ENCODE assay signal across 8 mouse cellular contexts in genomic region chr11:98003171-98003671, GRCm38 (mm10). TPM values are rescaled to one million over a fixed set of nuclear protein-coding genes. Genes with fewer than 3 reads are reported as not detected.
DNase-seq lines count a peak whose midpoint lies in the region; ATAC-seq lines count a peak whose summit lies in the region.

No protein-coding gene starts in this region.

- DNase-seq in heart, postnatal 10 days: no peak
- DNase-seq in urinary bladder, adult 2 months (ENCODE audit: low spot score): peak; percentile 23
- no peak for DNase-seq in urinary bladder, postnatal 10 days (ENCODE audit: low spot score)
- DNase-seq in liver, embryonic 13.5 days: peak; percentile 25
- DNase-seq in thymus, postnatal 14 days: peak; percentile 66
- DNase-seq in kidney, postnatal 14 days: no peak
- no peak for DNase-seq in layer of hippocampus, adult 8-10 months (ENCODE audit: low spot score in 2 of 2)

- no peaks in the 10 kb centered on the region for H3K9me3 ChIP-seq in heart, embryonic 11.5 days (replicated peaks; ENCODE audit: control insufficient read depth, low read length)
- no peaks in the 10 kb centered on the region for H3K9me3 ChIP-seq in liver, embryonic 13.5 days (replicated peaks)

- peak overlapping the region; percentile 30 for H3K4me3 ChIP-seq in heart, embryonic 11.5 days (ENCODE audit: low read depth, low read length)
- peak overlapping the region; percentile 22 for H3K4me3 ChIP-seq in liver, embryonic 13.5 days (replicated peaks)

- no peak overlapping the region for H3K9ac ChIP-seq in heart, embryonic 11.5 days (ENCODE audit: low read depth, low read length)
- H3K9ac ChIP-seq in liver, embryonic 13.5 days: no peak overlapping the region

- peak overlapping the region; percentile 61 for H3K4me2 ChIP-seq in heart, embryonic 11.5 days
- H3K4me2 ChIP-seq in liver, embryonic 13.5 days: peak overlapping the region; percentile 57

- peaks cover 4% of the 10 kb centered on the region; the same call in 1 of the 2 replicates for H3K36me3 ChIP-seq in heart, embryonic 11.5 days (ENCODE audit: control insufficient read depth, insufficient read depth, low read length)
- H3K36me3 ChIP-seq in liver, embryonic 13.5 days: no peaks in the 10 kb centered on the region

- intact Hi-C loops in heart, postnatal 10 days (cut with DNase I): no loop called here

- no peak overlapping the region for H3K27ac ChIP-seq in heart, embryonic 11.5 days (ENCODE audit: low read depth, low read length)
- no peak overlapping the region for H3K27ac ChIP-seq in liver, embryonic 13.5 days

- no peak for ATAC-seq in heart, embryonic 11.5 days (replicated peaks; ENCODE audit: insufficient number of reproducible peaks, low FRiP score, low TSS enrichment)
- ATAC-seq in liver, embryonic 13.5 days (ENCODE audit: low read depth): no peak

- peaks cover 12% of the 10 kb centered on the region for H3K4me1 ChIP-seq in heart, embryonic 11.5 days (ENCODE audit: control insufficient read depth, insufficient read depth, low read length)
- H3K4me1 ChIP-seq in liver, embryonic 13.5 days (replicated peaks): peaks cover 39% of the 10 kb centered on the region

- H3K27me3 ChIP-seq in heart, embryonic 11.5 days (ENCODE audit: control insufficient read depth, insufficient read depth, low read length): peaks cover 45% of the 10 kb centered on the region
- peaks cover 56% of the 10 kb centered on the region for H3K27me3 ChIP-seq in liver, embryonic 13.5 days

- WGBS in heart, embryonic 11.5 days (ENCODE audit: insufficient replicate concordance): 37% methylated on average over 17 of the region's 17 CpGs
- WGBS in liver, embryonic 13.5 days (ENCODE audit: insufficient replicate concordance): 32% methylated on average over 17 of the region's 17 CpGs

RNA-seq across cellular contexts. Expression of gene Arl5c, which starts 7.2 kb away (rescaled TPM):
- 7.2 and 8.0 TPM in 2 replicates for polyA plus RNA-seq in heart, embryonic 11.5 days (2014; fragmentation: Nextera tagmentation; extraction: Ambion mirVana)
- total RNA-seq in heart, postnatal 10 days (2021): 1 to 10 TPM; 1.6 to 1.7 TPM
- 3.2 and 3.9 TPM in 2 replicates for polyA plus RNA-seq in urinary bladder, adult 2 months (2012; rRNA removed)
- 10.8 and 12.8 TPM in 2 replicates for polyA plus RNA-seq in liver, embryonic 13.5 days (2015; fragmentation: Nextera tagmentation; extraction: Ambion mirVana)
- total RNA-seq in layer of hippocampus, adult 8-10 months (2022): 1 to 10 TPM in 3 of 4 experiments, under 1 TPM in 1; 0.59 to 1.5 (median 1.3) TPM

RNA-seq across cellular contexts. Expression of gene Plxdc1, which starts 17.0 kb away (rescaled TPM):
- polyA plus RNA-seq in heart, embryonic 11.5 days (2014; fragmentation: Nextera tagmentation; extraction: Ambion mirVana): 0.14 TPM in 1 of 2 replicates, not detected in the other
- total RNA-seq in heart, postnatal 10 days (2021): 1 to 10 TPM; 4.8 to 6.9 TPM
- 3.6 and 5.3 TPM in 2 replicates for polyA plus RNA-seq in urinary bladder, adult 2 months (2012; rRNA removed)
- 0.45 and 0.58 TPM in 2 replicates for polyA plus RNA-seq in liver, embryonic 13.5 days (2015; fragmentation: Nextera tagmentation; extraction: Ambion mirVana)
- 10 to 100 TPM; 18.0 to 21.1 (median 19.8) TPM for total RNA-seq in layer of hippocampus, adult 8-10 months (2022)

RNA-seq across cellular contexts. Expression of gene Cacnb1, which starts 19.6 kb away (rescaled TPM):
- 5.0 and 6.1 TPM in 2 replicates for polyA plus RNA-seq in heart, embryonic 11.5 days (2014; fragmentation: Nextera tagmentation; extraction: Ambion mirVana)
- 1 to 10 TPM; 7.4 to 8.0 TPM for total RNA-seq in heart, postnatal 10 days (2021)
- 12.1 and 12.4 TPM in 2 replicates for polyA plus RNA-seq in urinary bladder, adult 2 months (2012; rRNA removed)
- polyA plus RNA-seq in liver, embryonic 13.5 days (2015; fragmentation: Nextera tagmentation; extraction: Ambion mirVana): 0.73 and 0.88 TPM in 2 replicates
- total RNA-seq in layer of hippocampus, adult 8-10 months (2022): 100 to 1,000 TPM; 123 to 145 (median 134) TPM

RNA-seq across cellular contexts. Expression of gene Rpl19, which starts 23.3 kb away (rescaled TPM):
- polyA plus RNA-seq in heart, embryonic 11.5 days (2014; fragmentation: Nextera tagmentation; extraction: Ambion mirVana): 855 and 888 TPM in 2 replicates
- 100 to 1,000 TPM; 713 to 718 TPM for total RNA-seq in heart, postnatal 10 days (2021)
- polyA plus RNA-seq in urinary bladder, adult 2 months (2012; rRNA removed): 1,600 and 1,809 TPM in 2 replicates
- polyA plus RNA-seq in liver, embryonic 13.5 days (2015; fragmentation: Nextera tagmentation; extraction: Ambion mirVana): 791 and 820 TPM in 2 replicates
- 100 to 1,000 TPM; 520 to 711 (median 600) TPM for total RNA-seq in layer of hippocampus, adult 8-10 months (2022)

RNA-seq across cellular contexts. Expression of gene Stac2, which starts 50.0 kb away (rescaled TPM):
- 0.26 and 0.27 TPM in 2 replicates for polyA plus RNA-seq in heart, embryonic 11.5 days (2014; fragmentation: Nextera tagmentation; extraction: Ambion mirVana)
- total RNA-seq in heart, postnatal 10 days (2021): under 1 TPM; 0.31 to 0.42 TPM
- 0.14 and 0.41 TPM in 2 replicates for polyA plus RNA-seq in urinary bladder, adult 2 months (2012; rRNA removed)
- 0.05 TPM in 1 of 2 replicates, not detected in the other for polyA plus RNA-seq in liver, embryonic 13.5 days (2015; fragmentation: Nextera tagmentation; extraction: Ambion mirVana)
- total RNA-seq in layer of hippocampus, adult 8-10 months (2022): 10 to 100 TPM; 47.7 to 56.4 (median 52.4) TPM

Comparison
In these comparisons a context has a peak if more than half of its experiments do, and no peak if none do; other contexts are left out.
1. DNase-seq: peak in urinary bladder, adult 2 months (single experiment), liver, embryonic 13.5 days (single experiment) and thymus, postnatal 14 days (single experiment); none in heart, postnatal 10 days (0 of 2), urinary bladder, postnatal 10 days (single experiment), kidney, postnatal 14 days (single experiment) and layer of hippocampus, adult 8-10 months (0 of 2).